Mouse (Mus musculus): ENCODE measurements around the gene Kif16b. TPM values are rescaled to one million over a fixed set of nuclear protein-coding genes. Genes with fewer than 3 reads are reported as not detected.

Gene Kif16b
- polyA plus RNA-seq, 1 experiment from 2014 or later: 14.7 TPM

- WGBS: 90% methylated on average over 7 of the region's 7 CpGs
- Histone ChIP-seq H3K4me3 (replicated peaks) (no peak overlapping the region), H3K4me2 (no peak overlapping the region), H3K9me3 (no peaks in the 10 kb centered on the region), H3K4me1 (replicated peaks) (no peaks in the 10 kb centered on the region), H3K27ac (no peak overlapping the region), H3K36me3 (no peaks in the 10 kb centered on the region), H3K9ac (replicated peaks) (no peak overlapping the region), H3K27me3 (no peaks in the 10 kb centered on the region)
- ATAC-seq (ENCODE audit: insufficient number of reproducible peaks, insufficient read depth, low FRiP score, low TSS enrichment, low read depth): no peak
Observed at GRCm38 (mm10) chr2:142635606-142636304, 265.6 kb downstream of the Kif16b start.

GRCm38 (mm10) chr2:142633996-142634559 lies 267.3 kb downstream of the Kif16b start:
- H3K27ac ChIP-seq: no peak overlapping the region
- H3K36me3 ChIP-seq: no peaks in the 10 kb centered on the region
- no peak overlapping the region for H3K4me2 ChIP-seq
- no peaks in the 10 kb centered on the region for H3K4me1 ChIP-seq (replicated peaks)
- no peak overlapping the region for H3K9ac ChIP-seq (replicated peaks)
- 80% methylated on average over 6 of the region's 6 CpGs for WGBS
- no peak overlapping the region for H3K4me3 ChIP-seq (replicated peaks)
- H3K9me3 ChIP-seq: no peaks in the 10 kb centered on the region
- ATAC-seq (ENCODE audit: insufficient number of reproducible peaks, insufficient read depth, low FRiP score, low TSS enrichment, low read depth): no peak
- H3K27me3 ChIP-seq: no peaks in the 10 kb centered on the region

- Histone ChIP-seq H3K4me3 (replicated peaks) (no peak overlapping the region), H3K27me3 (no peaks in the 10 kb centered on the region), H3K9ac (replicated peaks) (no peak overlapping the region), H3K36me3 (no peaks in the 10 kb centered on the region), H3K4me2 (no peak overlapping the region), H3K27ac (no peak overlapping the region), H3K9me3 (no peaks in the 10 kb centered on the region), H3K4me1 (replicated peaks) (peaks cover 4% of the 10 kb centered on the region)
- no peak for ATAC-seq (ENCODE audit: insufficient number of reproducible peaks, insufficient read depth, low FRiP score, low TSS enrichment, low read depth)
- 83% methylated on average over 2 of the region's 2 CpGs for WGBS
Observed at GRCm38 (mm10) chr2:142629523-142630312, 271.6 kb downstream of the Kif16b start.

- H3K4me1 ChIP-seq (replicated peaks): peaks cover 4% of the 10 kb centered on the region
- no peak for ATAC-seq (ENCODE audit: insufficient number of reproducible peaks, insufficient read depth, low FRiP score, low TSS enrichment, low read depth)
- H3K27me3 ChIP-seq: no peaks in the 10 kb centered on the region
- no peak overlapping the region for H3K9ac ChIP-seq (replicated peaks)
- no peaks in the 10 kb centered on the region for H3K9me3 ChIP-seq
- H3K4me3 ChIP-seq (replicated peaks): no peak overlapping the region
- H3K27ac ChIP-seq: no peak overlapping the region
- no peaks in the 10 kb centered on the region for H3K36me3 ChIP-seq
- 88% methylated on average over 4 of the region's 4 CpGs for WGBS
- H3K4me2 ChIP-seq: no peak overlapping the region
Observed at GRCm38 (mm10) chr2:142625756-142626155, 275.6 kb downstream of the Kif16b start.

GRCm38 (mm10) chr2:142625101-142625500 lies 276.2 kb downstream of the Kif16b start:
- WGBS: 15% methylated on average over 3 of the region's 3 CpGs
- Histone ChIP-seq H3K9me3 (no peaks in the 10 kb centered on the region), H3K4me2 (no peak overlapping the region), H3K4me1 (replicated peaks) (peaks cover 4% of the 10 kb centered on the region), H3K36me3 (no peaks in the 10 kb centered on the region), H3K9ac (replicated peaks) (no peak overlapping the region), H3K4me3 (replicated peaks) (no peak overlapping the region), H3K27ac (no peak overlapping the region), H3K27me3 (no peaks in the 10 kb centered on the region)
- 0 out of 2 replicates have a peak, but pooled peaks have one; percentile 45 for ATAC-seq (ENCODE audit: insufficient number of reproducible peaks, insufficient read depth, low FRiP score, low TSS enrichment, low read depth)

- no peak for ATAC-seq (ENCODE audit: insufficient number of reproducible peaks, insufficient read depth, low FRiP score, low TSS enrichment, low read depth)
- Histone ChIP-seq H3K4me3 (replicated peaks) (no peak overlapping the region), H3K9ac (replicated peaks) (no peak overlapping the region), H3K27me3 (no peaks in the 10 kb centered on the region), H3K4me2 (no peak overlapping the region), H3K9me3 (no peaks in the 10 kb centered on the region), H3K27ac (no peak overlapping the region), H3K4me1 (replicated peaks) (peaks cover 4% of the 10 kb centered on the region), H3K36me3 (no peaks in the 10 kb centered on the region)
- WGBS: 81% methylated on average over 2 of the region's 2 CpGs
Observed at GRCm38 (mm10) chr2:142624254-142624653, 277.1 kb downstream of the Kif16b start.

GRCm38 (mm10) chr2:142621152-142621551 lies 280.2 kb downstream of the Kif16b start:
- no peak overlapping the region for H3K4me3 ChIP-seq (replicated peaks)
- H3K27ac ChIP-seq: no peak overlapping the region
- no peak overlapping the region for H3K9ac ChIP-seq (replicated peaks)
- H3K9me3 ChIP-seq: no peaks in the 10 kb centered on the region
- H3K27me3 ChIP-seq: no peaks in the 10 kb centered on the region
- ATAC-seq (ENCODE audit: insufficient number of reproducible peaks, insufficient read depth, low FRiP score, low TSS enrichment, low read depth): no peak
- no peaks in the 10 kb centered on the region for H3K36me3 ChIP-seq
- H3K4me2 ChIP-seq: no peak overlapping the region
- WGBS: 89% methylated on average over 4 of the region's 4 CpGs
- peaks cover 4% of the 10 kb centered on the region for H3K4me1 ChIP-seq (replicated peaks)

- H3K27ac ChIP-seq: no peak overlapping the region
- H3K9ac ChIP-seq (replicated peaks): no peak overlapping the region
- H3K4me1 ChIP-seq (replicated peaks): peaks cover under 1% of the 10 kb centered on the region; the same call in 1 of the 2 replicates
- no peaks in the 10 kb centered on the region for H3K36me3 ChIP-seq
- H3K9me3 ChIP-seq: no peaks in the 10 kb centered on the region
- no peak overlapping the region for H3K4me2 ChIP-seq
- H3K27me3 ChIP-seq: no peaks in the 10 kb centered on the region
- no peak overlapping the region for H3K4me3 ChIP-seq (replicated peaks)
- no peak for ATAC-seq (ENCODE audit: insufficient number of reproducible peaks, insufficient read depth, low FRiP score, low TSS enrichment, low read depth)
Observed at GRCm38 (mm10) chr2:142619926-142620325, 281.4 kb downstream of the Kif16b start.

- H3K4me3 ChIP-seq (replicated peaks): no peak overlapping the region
- ATAC-seq (ENCODE audit: insufficient number of reproducible peaks, insufficient read depth, low FRiP score, low TSS enrichment, low read depth): 0 out of 2 replicates have a peak, but pooled peaks have one; percentile 28
- no peak overlapping the region for H3K9ac ChIP-seq (replicated peaks)
- peak overlapping the region; percentile 47; the same call in 1 of the 2 replicates for H3K27ac ChIP-seq
- no peaks in the 10 kb centered on the region for H3K36me3 ChIP-seq
- no peaks in the 10 kb centered on the region for H3K9me3 ChIP-seq
- H3K27me3 ChIP-seq: no peaks in the 10 kb centered on the region
- peaks cover 22% of the 10 kb centered on the region for H3K4me1 ChIP-seq (replicated peaks)
- no peak overlapping the region for H3K4me2 ChIP-seq
- 13% methylated on average over 5 of the region's 5 CpGs for WGBS
Observed at GRCm38 (mm10) chr2:142614535-142614934, 286.8 kb downstream of the Kif16b start.

- H3K4me1 ChIP-seq (replicated peaks): peaks cover 32% of the 10 kb centered on the region
- ATAC-seq (ENCODE audit: insufficient number of reproducible peaks, insufficient read depth, low FRiP score, low TSS enrichment, low read depth): peak; percentile 64; the same call in 1 of the 2 replicates
- WGBS: 35% methylated on average over 5 of the region's 5 CpGs
Observed at GRCm38 (mm10) chr2:142612359-142612953, 288.9 kb downstream of the Kif16b start.

GRCm38 (mm10) chr2:142611113-142611512 lies 290.2 kb downstream of the Kif16b start:
- no peak overlapping the region for H3K9ac ChIP-seq (replicated peaks)
- no peak overlapping the region for H3K4me2 ChIP-seq
- H3K4me1 ChIP-seq (replicated peaks): peaks cover 32% of the 10 kb centered on the region
- no peaks in the 10 kb centered on the region for H3K9me3 ChIP-seq
- H3K4me3 ChIP-seq (replicated peaks): no peak overlapping the region
- no peak overlapping the region for H3K27ac ChIP-seq
- ATAC-seq (ENCODE audit: insufficient number of reproducible peaks, insufficient read depth, low FRiP score, low TSS enrichment, low read depth): no peak
- H3K27me3 ChIP-seq: no peaks in the 10 kb centered on the region
- H3K36me3 ChIP-seq: no peaks in the 10 kb centered on the region
- 90% methylated on average over 6 of the region's 6 CpGs for WGBS

More at GRCm38 (mm10) chr2:142612359-142612953, 288.9 kb downstream of the Kif16b start:
- Histone ChIP-seq H3K4me2 (no peak overlapping the region), H3K9me3 (no peaks in the 10 kb centered on the region), H3K27ac (0 out of 2 replicates have a peak overlapping the region, but pooled peaks have one; percentile 17), H3K36me3 (no peaks in the 10 kb centered on the region), H3K9ac (replicated peaks) (no peak overlapping the region), H3K4me3 (replicated peaks) (no peak overlapping the region), H3K27me3 (no peaks in the 10 kb centered on the region)

Measured in limb, embryonic 12.5 days (tissue).